Mouse (Mus musculus) monocyte, adult 2 months (primary cell): ENCODE data around the gene Lrba.

Source experiments
- DNase-seq, 2 experiments: peaks; one replicate each; pipeline ENCODE4 v3.0.0; 2022; ENCODE audit warnings: low spot score in 2 of 2, low read depth in 1 of 2

Gene Lrba

GRCm38 (mm10) chr3:86552170-86552569 lies 327.7 kb downstream of the Lrba start:
- no peak for DNase-seq

GRCm38 (mm10) chr3:86558976-86559375 lies 334.5 kb downstream of the Lrba start:
- DNase-seq, result no peak

DNA sequence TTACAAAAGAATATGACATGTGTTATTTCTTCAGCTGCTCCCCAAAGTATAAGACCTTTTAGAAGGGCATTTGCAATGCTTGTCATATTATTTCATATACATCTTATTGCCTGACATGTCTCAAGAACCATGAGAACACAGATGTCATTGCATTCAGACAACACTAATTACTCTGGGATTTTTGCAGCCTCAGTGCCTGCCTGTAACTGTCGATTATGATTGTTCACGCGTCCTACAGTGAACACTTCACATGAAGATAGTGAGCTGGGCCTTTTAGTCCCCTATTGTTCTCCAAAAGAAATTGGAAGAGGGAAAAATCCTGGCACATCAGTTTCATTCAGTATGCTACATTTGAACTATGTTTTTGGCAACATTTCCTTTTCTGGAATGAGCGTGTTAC lies 335.2 kb downstream of the Lrba start:
- no peak for DNase-seq

DNA sequence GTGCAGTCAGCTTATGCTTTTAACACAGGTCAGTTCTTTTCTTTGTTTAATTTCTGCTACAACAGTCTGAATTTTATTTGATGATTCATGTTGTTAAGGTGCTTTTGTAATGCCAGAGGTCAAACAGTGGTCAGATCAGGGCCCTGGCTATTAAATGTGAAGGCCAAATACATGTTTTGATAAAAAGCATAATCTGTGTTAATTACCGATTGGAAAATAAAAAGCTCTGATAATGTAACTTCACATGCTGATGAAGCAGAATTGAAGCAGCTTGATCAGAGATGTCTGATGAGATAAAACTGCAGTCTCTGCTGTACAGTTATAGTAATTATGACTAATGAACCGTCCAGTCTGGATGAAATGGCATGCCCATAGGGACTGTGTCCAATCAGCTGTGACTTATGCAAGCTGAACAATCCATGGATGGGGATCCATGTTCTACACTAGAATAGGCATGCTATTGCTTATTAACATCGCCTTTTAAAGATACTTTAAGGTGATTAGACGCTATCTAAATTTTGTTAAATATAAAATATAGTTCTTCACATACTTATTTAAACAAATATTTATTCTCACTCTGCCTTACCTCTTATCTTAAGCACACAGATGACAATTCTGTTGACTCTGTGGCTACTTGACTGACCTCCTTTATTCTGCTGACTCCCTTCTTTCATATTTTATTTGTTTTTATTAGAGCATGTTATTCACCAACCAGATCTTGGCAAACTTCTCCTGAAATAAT lies 336.0 kb downstream of the Lrba start:
- DNase-seq, result no peak

DNA sequence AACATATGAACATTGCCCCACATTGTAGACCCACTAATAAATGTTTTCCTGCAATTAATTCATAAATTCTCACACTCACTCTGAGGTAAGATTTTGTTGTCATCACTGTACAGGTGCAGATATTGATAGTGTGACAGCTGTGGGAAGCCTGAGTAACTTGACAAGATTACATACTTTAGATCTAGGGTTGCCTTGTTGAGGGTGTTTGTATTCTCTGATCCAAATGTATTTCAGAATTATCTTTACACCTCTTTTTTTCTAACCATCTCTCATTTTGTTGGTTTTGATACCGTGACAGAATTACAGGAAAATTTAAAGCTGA lies 336.5 kb downstream of the Lrba start:
- DNase-seq, result no peak

- DNase-seq, result no peak
Measured at GRCm38 (mm10) chr3:86561396-86561795, 336.9 kb downstream of the Lrba start.

GRCm38 (mm10) chr3:86567312-86567711 lies 342.8 kb downstream of the Lrba start:
- no peak for DNase-seq

DNA sequence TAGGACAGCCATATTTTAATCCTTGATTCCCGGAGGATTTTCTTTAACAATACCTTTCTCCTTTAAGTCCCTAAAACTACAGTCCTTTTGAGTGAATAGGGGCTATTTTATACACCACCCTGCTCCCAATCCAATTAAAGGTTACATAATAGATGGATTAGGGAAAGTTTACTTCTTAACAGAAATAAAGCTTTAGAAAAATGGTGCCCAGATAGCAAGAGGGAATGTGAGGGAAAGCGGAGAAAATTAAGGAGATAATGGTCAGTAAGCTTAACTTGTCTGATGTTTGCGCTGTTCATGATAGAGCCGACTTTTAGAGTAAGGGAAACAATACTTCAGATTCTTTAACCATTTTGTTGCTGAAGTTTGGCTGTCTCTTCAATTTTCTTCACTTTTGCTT lies 347.0 kb downstream of the Lrba start:
- DNase-seq, result no peak

DNA sequence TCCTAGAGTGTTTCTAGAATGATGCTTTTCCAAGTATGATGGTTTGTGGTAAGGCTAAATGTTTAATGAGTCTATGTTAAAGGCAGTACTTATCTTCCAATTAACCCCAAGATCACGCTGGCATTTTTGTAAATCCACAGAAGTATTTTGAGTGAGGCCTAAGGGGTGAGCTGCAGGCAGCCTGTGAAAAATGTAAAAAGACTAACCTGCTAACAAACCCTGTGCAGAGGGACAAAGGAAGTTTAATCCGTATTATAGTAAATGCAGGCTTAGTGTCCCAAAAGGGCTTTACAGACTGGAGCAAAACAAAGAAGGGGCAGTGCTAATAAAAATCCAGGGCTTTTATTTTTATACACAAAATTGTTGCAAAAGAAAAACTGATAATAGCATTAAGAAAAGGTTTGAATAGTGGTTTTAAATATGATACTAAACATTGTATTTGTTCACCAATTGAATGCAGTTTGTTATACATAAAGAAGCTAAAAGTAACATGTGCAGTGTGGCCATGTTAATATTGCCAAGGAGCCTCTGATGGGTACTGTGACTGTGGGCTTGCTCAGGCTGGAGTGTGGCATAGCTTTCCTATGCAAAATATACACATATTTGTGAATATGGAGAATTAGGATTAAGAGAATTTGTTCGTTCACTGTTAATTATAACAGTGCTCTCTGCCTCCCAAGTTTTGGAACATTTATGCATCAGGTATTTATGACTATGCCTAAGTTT lies 348.2 kb downstream of the Lrba start:
- no peak for DNase-seq

- DNase-seq, result no peak
Measured at GRCm38 (mm10) chr3:86575312-86575711, 350.8 kb downstream of the Lrba start.

GRCm38 (mm10) chr3:86602284-86602683 lies 377.8 kb downstream of the Lrba start:
- DNase-seq, result no peak

DNA sequence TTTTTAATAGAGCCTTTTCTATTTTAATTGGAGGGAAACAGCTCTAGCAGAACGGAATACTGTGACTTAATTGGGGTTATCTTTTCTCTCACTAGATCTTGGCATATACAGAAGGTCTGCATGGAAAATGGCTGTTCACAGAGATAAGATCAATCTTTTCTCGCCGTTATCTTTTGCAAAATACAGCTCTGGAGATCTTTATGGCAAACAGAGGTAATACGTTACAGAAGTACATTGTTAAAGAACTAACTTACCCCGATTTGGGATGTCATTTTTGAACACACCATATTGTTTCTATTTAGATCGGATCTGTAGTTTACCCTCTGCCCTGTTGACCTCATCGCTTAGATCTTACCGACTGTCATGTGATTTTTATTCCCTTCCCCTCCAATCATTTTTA lies 381.3 kb downstream of the Lrba start:
- no peak for DNase-seq

GRCm38 (mm10) chr3:86627008-86627743 lies 402.7 kb downstream of the Lrba start:
- no peak for DNase-seq

DNA sequence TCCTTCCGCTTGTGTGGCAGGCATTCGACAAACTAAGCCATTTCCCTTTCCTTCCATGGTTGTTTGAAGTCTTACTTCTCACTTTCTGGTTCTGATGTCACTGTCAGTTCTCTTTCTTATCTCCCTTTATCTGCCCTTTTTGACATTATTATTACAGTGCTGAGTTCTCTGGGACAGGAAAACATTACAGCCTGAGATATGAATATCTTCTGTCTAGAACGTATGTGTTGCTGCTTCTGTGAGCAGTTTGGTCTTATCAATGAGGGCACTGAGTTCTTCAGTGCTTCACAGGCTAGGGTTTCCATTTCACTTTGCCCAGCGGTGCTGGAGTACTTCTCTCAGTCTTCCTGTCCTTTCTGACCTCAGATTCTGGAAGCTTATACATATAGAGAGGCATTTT lies 404.9 kb downstream of the Lrba start:
- no peak for DNase-seq

DNA sequence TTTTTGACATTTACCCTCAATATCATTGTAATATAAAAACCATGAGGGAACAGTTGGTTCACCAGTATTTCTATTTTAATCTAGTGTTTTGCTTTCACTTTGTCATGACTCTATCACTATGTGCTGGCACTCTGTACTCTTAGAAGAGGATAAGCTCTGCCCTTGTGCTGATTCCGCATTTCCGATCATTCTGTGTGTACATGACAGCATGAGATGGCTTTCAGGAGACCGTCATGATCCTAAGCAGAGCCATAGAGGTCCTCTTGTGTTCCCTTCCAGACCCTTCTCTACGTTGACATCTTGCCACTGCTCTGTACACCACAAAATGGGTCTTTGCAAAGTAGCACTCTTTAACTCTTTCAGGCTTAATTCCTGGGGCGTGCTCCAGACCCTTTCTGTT lies 411.0 kb downstream of the Lrba start:
- no peak for DNase-seq

GRCm38 (mm10) chr3:86635940-86636339 lies 411.5 kb downstream of the Lrba start:
- no peak for DNase-seq

- no peak for DNase-seq
Measured at GRCm38 (mm10) chr3:86638552-86639348, 414.3 kb downstream of the Lrba start.

- no peak for DNase-seq
Measured at GRCm38 (mm10) chr3:86641393-86641792, 416.9 kb downstream of the Lrba start.

DNA sequence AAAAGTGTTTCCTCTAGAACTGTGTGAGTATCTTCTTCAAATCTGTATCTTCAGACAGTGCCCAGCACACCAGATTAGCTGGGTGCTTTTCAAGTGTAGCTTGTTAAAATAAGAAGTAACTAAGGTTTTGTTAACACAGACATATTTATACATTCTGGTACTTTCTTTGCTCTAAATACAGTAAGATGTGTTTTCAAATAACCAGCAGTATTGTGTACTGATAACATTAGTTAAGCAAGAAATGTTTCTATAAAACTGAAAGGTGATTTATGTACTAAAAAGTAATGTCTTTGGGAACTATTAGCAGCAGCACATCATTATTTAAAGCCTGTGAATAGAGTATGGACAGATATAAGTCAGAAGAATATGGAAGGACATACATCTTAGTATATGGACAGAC lies 417.3 kb downstream of the Lrba start:
- no peak for DNase-seq

DNA sequence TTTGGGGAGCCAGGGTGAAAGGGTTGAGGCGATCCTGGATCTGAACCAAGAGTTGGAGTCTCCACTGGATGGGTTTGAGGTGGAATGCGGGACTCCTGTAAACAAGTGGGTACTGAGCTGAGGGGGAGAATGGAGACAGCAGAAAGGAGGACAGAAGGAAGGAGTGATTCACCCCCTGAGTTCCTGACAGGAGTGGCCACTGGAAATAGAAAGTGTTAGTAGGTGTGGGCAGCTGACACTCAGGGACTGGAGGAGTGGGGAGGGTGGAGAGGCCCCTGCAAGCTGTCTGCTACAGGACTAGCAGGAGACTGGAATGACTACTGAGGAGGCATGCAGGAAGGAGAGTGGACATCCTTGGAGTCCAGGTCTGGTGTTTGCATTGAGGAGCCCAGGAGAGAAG lies 422.3 kb downstream of the Lrba start:
- DNase-seq, result no peak

DNA sequence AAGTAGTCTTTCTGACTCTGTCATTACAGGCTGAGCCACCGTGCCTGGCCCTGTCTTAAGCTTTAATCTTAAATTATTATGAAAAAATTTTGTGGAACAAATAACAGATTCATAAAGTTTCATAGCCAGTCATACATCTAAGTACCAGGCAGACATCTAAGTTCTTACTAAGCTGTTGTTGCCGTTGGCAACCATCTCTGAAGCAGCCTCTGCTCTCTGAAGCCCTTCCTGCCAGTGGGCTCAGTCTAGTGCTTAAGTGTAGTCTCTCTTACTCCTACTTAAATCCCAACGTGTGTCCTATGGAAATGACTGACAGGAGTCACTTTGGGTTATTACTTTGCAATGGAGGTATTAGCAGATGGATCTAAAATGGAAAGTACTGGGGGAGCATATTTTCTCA lies 426.5 kb downstream of the Lrba start:
- no peak for DNase-seq
